Mouse (Mus musculus): ENCODE data around the gene Bcl2. TPM values are rescaled to one million over a fixed set of nuclear protein-coding genes. Genes with fewer than 3 reads are reported as not detected.

Bcl2 gene
- total and polyA plus RNA-seq, 3 experiments = 4.5 to 13.6 (median 8.7) TPM

GRCm38 (mm10) chr1:106523009-106523408 lies 191.1 kb downstream of the Bcl2 start:
- Histone ChIP-seq H3K36me3 (replicated peaks in 1 of 2; ENCODE audit: control insufficient read depth in 1 of 2, insufficient read depth in 1 of 2, low read length in 1 of 2) (no peaks in the 10 kb centered on the region), H3K27ac (ENCODE audit: insufficient read depth, low read depth) (no peak overlapping the region), H3K9me3 (replicated peaks; ENCODE audit: low read length) (no peaks in the 10 kb centered on the region), H3K4me2 (ENCODE audit: insufficient read depth, low read depth, poor library complexity, severe bottlenecking) (peak overlapping the region; percentile 47), H3K79me2 (replicated peaks; ENCODE audit: control insufficient read depth, extremely low read depth, insufficient read depth, poor library complexity, severe bottlenecking) (no peaks in the 10 kb centered on the region), H3K4me1 (ENCODE audit: control insufficient read depth in 1 of 2, insufficient read depth in 2 of 2) (peaks cover 2 to 8% of the 10 kb centered on the region in 2 experiments; a peak in 2 of 4 replicates), H3K9ac (ENCODE audit: insufficient read depth, low read depth) (peak overlapping the region; percentile 32; the same call in 1 of the 2 replicates), H3K27me3 (replicated peaks) (no peaks in the 10 kb centered on the region), H3K4me3 (replicated peaks in 1 of 3; ENCODE audit: low read depth in 2 of 3, low read length in 2 of 3, poor library complexity in 1 of 3) (no peak overlapping the region)
- dilution Hi-C loops (cut with MboI; ENCODE audit: extremely low pct_ligation_motif_present, extremely low pct_unique_long_range_greater_than_20kb, low sequenced_read_pairs) (no loop called here), in situ Hi-C loops (cut with MboI; ENCODE audit: low pct_ligation_motif_present, low pct_unique_long_range_greater_than_20kb, low sequenced_read_pairs) (loop anchor here (5.0 to 10.0 kb wide), 2 partner anchors 98 to 189 kb away; partner anchors contain the start of gene Bcl2)
- TF ChIP-seq ETS1 (conservative IDR thresholded peaks at IDR 0.05; ENCODE audit: low read depth, low read length) (no peak), POLR2A (IDR thresholded peaks at IDR 0.05; ENCODE audit: low read depth, low read length) (no peak), NRF1 (IDR thresholded peaks at IDR 0.05; ENCODE audit: low read depth, low read length) (no peak), MXI1 (IDR thresholded peaks at IDR 0.05; ENCODE audit: low read depth, low read length) (no peak), ZNF384 (IDR thresholded peaks at IDR 0.05; ENCODE audit: low read depth, low read length) (no peak), CHD1 (IDR thresholded peaks at IDR 0.05; ENCODE audit: low read depth, low read length) (no peak), SIN3A (IDR thresholded peaks at IDR 0.05; ENCODE audit: low read length) (no peak), USF2 (conservative IDR thresholded peaks at IDR 0.05; ENCODE audit: low read depth, low read length) (no peak), MEF2A (IDR thresholded peaks at IDR 0.05; ENCODE audit: borderline replicate concordance, low read depth, low read length) (no peak), MYC (IDR thresholded peaks at IDR 0.05; ENCODE audit: low read depth, low read length) (no peak), NELFE (IDR thresholded peaks at IDR 0.05; ENCODE audit: low read depth, low read length) (no peak), HCFC1 (IDR thresholded peaks at IDR 0.05; ENCODE audit: low read depth, low read length) (no peak), CTCF (conservative IDR thresholded peaks at IDR 0.05 in 1 of 2, IDR thresholded peaks at IDR 0.05 in 1 of 2; ENCODE audit: low read depth in 2 of 2, low read length in 2 of 2) (no peak)
- DNase-seq (ENCODE audit: extremely low read depth) = no peak

- H3K36me3 ChIP-seq (replicated peaks in 1 of 2; ENCODE audit: control insufficient read depth in 1 of 2, insufficient read depth in 1 of 2, low read length in 1 of 2) = no peaks in the 10 kb centered on the region
- H3K27ac ChIP-seq (ENCODE audit: insufficient read depth, low read depth) = no peak overlapping the region
- no peaks in the 10 kb centered on the region for H3K79me2 ChIP-seq (replicated peaks; ENCODE audit: control insufficient read depth, extremely low read depth, insufficient read depth, poor library complexity, severe bottlenecking)
- in situ Hi-C loops (cut with MboI; ENCODE audit: low pct_ligation_motif_present, low pct_unique_long_range_greater_than_20kb, low sequenced_read_pairs) (no loop called here), dilution Hi-C loops (cut with MboI; ENCODE audit: extremely low pct_ligation_motif_present, extremely low pct_unique_long_range_greater_than_20kb, low sequenced_read_pairs) (no loop called here)
- H3K27me3 ChIP-seq (replicated peaks) = no peaks in the 10 kb centered on the region
- TF ChIP-seq E2F4 (IDR thresholded peaks at IDR 0.05; ENCODE audit: insufficient replicate concordance, low read depth, low read length) (no peak), MAX (IDR thresholded peaks at IDR 0.05; ENCODE audit: low read length) (no peak), RAD21 (IDR thresholded peaks at IDR 0.05; ENCODE audit: low read depth, low read length) (no peak), ZC3H11A (IDR thresholded peaks at IDR 0.05; ENCODE audit: low read depth, low read length) (no peak), TBP (conservative IDR thresholded peaks at IDR 0.05; ENCODE audit: low read depth, low read length) (no peak), POLR2AphosphoS2 (IDR thresholded peaks at IDR 0.05; ENCODE audit: low read depth, low read length) (no peak), MEF2A (IDR thresholded peaks at IDR 0.05; ENCODE audit: borderline replicate concordance, low read depth, low read length) (no peak), ZKSCAN1 (IDR thresholded peaks at IDR 0.05; ENCODE audit: borderline replicate concordance, low read depth, low read length) (no peak), SMC3 (IDR thresholded peaks at IDR 0.05; ENCODE audit: low read depth, low read length) (no peak), MAZ (IDR thresholded peaks at IDR 0.05; ENCODE audit: low read depth, low read length) (no peak), GABPA (IDR thresholded peaks at IDR 0.05; ENCODE audit: insufficient replicate concordance, low read depth, low read length) (no peak), CHD1 (IDR thresholded peaks at IDR 0.05; ENCODE audit: low read depth, low read length) (no peak), UBTF (IDR thresholded peaks at IDR 0.05; ENCODE audit: low read depth, low read length) (no peak), SIN3A (IDR thresholded peaks at IDR 0.05; ENCODE audit: low read length) (no peak), ETS1 (conservative IDR thresholded peaks at IDR 0.05; ENCODE audit: low read depth, low read length) (no peak)
- H3K4me3 ChIP-seq (replicated peaks in 1 of 3; ENCODE audit: low read depth in 2 of 3, low read length in 2 of 3, poor library complexity in 1 of 3) = no peak overlapping the region
- no peaks in the 10 kb centered on the region for H3K9me3 ChIP-seq (replicated peaks; ENCODE audit: low read length)
- no peak overlapping the region for H3K9ac ChIP-seq (ENCODE audit: insufficient read depth, low read depth)
- no peak overlapping the region for H3K4me2 ChIP-seq (ENCODE audit: insufficient read depth, low read depth, poor library complexity, severe bottlenecking)
- no peak for DNase-seq (ENCODE audit: extremely low read depth)
- H3K4me1 ChIP-seq (ENCODE audit: control insufficient read depth in 1 of 2, insufficient read depth in 2 of 2) = peaks cover 14 to 26% of the 10 kb centered on the region in 2 experiments
Measured at GRCm38 (mm10) chr1:106517591-106518177, 196.4 kb downstream of the Bcl2 start.
